Mouse (Mus musculus) hindbrain, embryonic 14.5 days (tissue): ENCODE measurements around the gene Gm7347. TPM values are rescaled to one million over a fixed set of nuclear protein-coding genes. Genes with fewer than 3 reads are reported as not detected.
"Not testable (repeated sequence)": the region's sequence is repeated elsewhere in the genome, so short reads cannot be mapped to it uniquely, and the experiment has no call there.

Source experiments
- ATAC-seq: fragments of 200-750 bp; cut with Nextera tagmentation; 2 replicates; pipeline ENCODE4 v1.8.0; 2017; ENCODE audit warnings: moderate number of reproducible peaks, mild to moderate bottlenecking, moderate TSS enrichment, moderate library complexity; ENCODE audit not compliant: low FRiP score
- DNase-seq: peaks from one replicate; pipeline ENCODE4 v3.0.0-alpha.2; 2015; ENCODE audit warnings: low spot score
- H3K27ac ChIP-seq: fragments of 300-500 bp; sonication (generic); 2 replicates; pipeline ENCODE4 v1.5.1; 2014; ENCODE audit warnings: mild to moderate bottlenecking, moderate library complexity
- H3K27me3 ChIP-seq: fragments of 300-500 bp; sonication (generic); 2 replicates; pipeline ENCODE4 v1.6.1; 2014; ENCODE audit warnings: mild to moderate bottlenecking, low read length, mixed read lengths; ENCODE audit not compliant: control insufficient read depth, insufficient read depth
- H3K36me3 ChIP-seq: fragments of 300-500 bp; sonication (generic); replicated peaks from 2 replicates; pipeline ENCODE4 v1.6.1; 2014; ENCODE audit not compliant: control insufficient read depth, insufficient read depth
- H3K4me1 ChIP-seq: fragments of 300-500 bp; sonication (generic); replicated peaks from 2 replicates; pipeline ENCODE4 v1.6.1; 2014; ENCODE audit warnings: antibody characterized with exemption, low read length, mixed read lengths; ENCODE audit not compliant: control insufficient read depth, insufficient read depth
- H3K4me2 ChIP-seq: fragments of 300-500 bp; sonication (generic); replicated peaks from 2 replicates; pipeline ENCODE4 v1.6.1; 2014; ENCODE audit warnings: mild to moderate bottlenecking, moderate library complexity
- H3K4me3 ChIP-seq: fragments of 300-500 bp; sonication (generic); replicated peaks from 2 replicates; pipeline ENCODE4 v1.5.1; 2014; ENCODE audit warnings: mild to moderate bottlenecking, low read length
- H3K9ac ChIP-seq: fragments of 300-500 bp; sonication (generic); 2 replicates; pipeline ENCODE4 v1.6.1; 2014
- H3K9me3 ChIP-seq: fragments of 300-500 bp; sonication (generic); 2 replicates; pipeline ENCODE4 v1.6.1; 2016; ENCODE audit warnings: low read length; ENCODE audit not compliant: control insufficient read depth
- WGBS: fragments of 180-500 bp; shearing (Covaris S2); extraction: QIAGEN DNeasy Blood & Tissue Kit; methylation state at CpG from one replicate; pipeline ENCODE4 v1.1.7; 2014; 5-methylcytosine and 5-hydroxymethylcytosine counted together
- polyA plus RNA-seq: library from polyadenylated mRNA; unstranded; fragments of >200 nt; fragmentation: Nextera tagmentation; extraction: Ambion mirVana; gene quantifications from 2 replicates; pipeline ENCODE4 v1.2.1, GENCODE M21; 2014

Gm7347 gene
- 0.10 and 0.20 TPM in 2 replicates for polyA plus RNA-seq

DNA sequence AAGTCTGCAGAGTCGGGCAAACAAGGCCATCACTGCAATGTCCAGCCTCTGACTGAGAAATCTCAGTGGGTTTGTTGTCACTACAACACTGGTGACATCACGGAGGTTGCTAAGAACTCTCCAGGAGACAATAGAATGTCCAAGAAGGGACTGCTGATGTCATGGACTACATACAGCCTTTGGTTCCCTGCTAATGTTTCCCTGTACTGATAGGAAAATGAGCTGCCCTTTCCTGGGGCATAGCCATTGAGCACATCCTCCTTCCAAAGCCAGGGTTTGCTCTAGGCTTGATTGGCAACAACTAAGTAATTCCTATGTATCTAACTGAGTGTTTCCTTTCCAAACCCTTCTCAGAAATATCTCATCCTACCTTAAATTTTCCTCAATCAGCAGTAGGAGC, at the start of gene Gm7347:
Gene Gm7347, minus strand, starts transcription at position 101 of the 400 bp plus-strand sequence.
- not testable (repeated sequence) for ATAC-seq, H3K9ac ChIP-seq, H3K36me3 ChIP-seq, H3K4me2 ChIP-seq, H3K27me3 ChIP-seq, DNase-seq, H3K9me3 ChIP-seq, H3K4me3 ChIP-seq, H3K4me1 ChIP-seq, H3K27ac ChIP-seq
- no CpG with 5 or more reads among the region's 2 CpGs for WGBS

GRCm38 (mm10) chr5:26105262-26105661, 46.9 kb upstream of the Gm7347 start, which contains the start of gene 5031410I06Rik:
Gene 5031410I06Rik (minus strand): TSS chr5:26105362.
- DNase-seq, H3K27ac ChIP-seq, H3K36me3 ChIP-seq, H3K4me1 ChIP-seq, H3K27me3 ChIP-seq, H3K9ac ChIP-seq, H3K9me3 ChIP-seq, H3K4me3 ChIP-seq, H3K4me2 ChIP-seq, ATAC-seq: not testable (repeated sequence)
- WGBS, result no CpG with 5 or more reads among the region's 3 CpGs

- WGBS, result 95% methylated on average over 1 of the region's 1 CpGs
- not testable (repeated sequence) for H3K4me2 ChIP-seq, H3K9me3 ChIP-seq, H3K4me1 ChIP-seq, H3K9ac ChIP-seq, H3K36me3 ChIP-seq, ATAC-seq, H3K27ac ChIP-seq, H3K27me3 ChIP-seq, H3K4me3 ChIP-seq, DNase-seq
These were observed 30.8 kb upstream of the Gm7347 start, which contains the start of gene Gm10471 for GRCm38 (mm10) chr5:26089191-26089590. Gene Gm10471 (minus strand): TSS chr5:26089291.

DNA sequence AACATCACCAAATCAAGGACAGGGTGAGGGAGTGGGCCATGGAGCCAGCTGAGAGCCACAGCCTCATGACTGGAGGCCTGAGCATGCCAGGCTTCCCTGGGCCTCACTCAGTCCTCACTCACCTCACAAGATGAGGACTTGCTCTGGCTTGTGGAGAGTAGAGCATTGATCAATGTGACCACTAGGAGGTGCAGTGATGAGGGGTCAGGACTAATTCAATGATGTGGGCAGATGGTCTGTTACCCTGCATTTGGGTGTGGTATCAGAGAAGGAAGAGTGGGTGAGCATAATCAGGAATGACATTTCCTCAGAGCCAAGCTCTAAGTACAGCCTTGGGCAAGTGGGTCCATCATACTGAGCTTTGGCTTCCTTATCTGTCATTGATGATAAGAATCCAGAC, 20.6 kb upstream of the Gm7347 start:
- ATAC-seq, H3K4me2 ChIP-seq, H3K4me3 ChIP-seq, H3K27me3 ChIP-seq, H3K4me1 ChIP-seq, H3K36me3 ChIP-seq, H3K9ac ChIP-seq, H3K9me3 ChIP-seq, DNase-seq, H3K27ac ChIP-seq: not testable (repeated sequence)

- no peak for DNase-seq
- Histone ChIP-seq H3K9me3 (peaks cover 7% of the 10 kb centered on the region; the same call in 1 of the 2 replicates), H3K4me2 (no peak overlapping the region), H3K27ac (no peak overlapping the region), H3K27me3 (no peaks in the 10 kb centered on the region), H3K4me1 (no peaks in the 10 kb centered on the region), H3K4me3 (no peak overlapping the region), H3K9ac (no peak overlapping the region), H3K36me3 (no peaks in the 10 kb centered on the region)
- ATAC-seq, result no peak
- 91% methylated on average over 24 of the region's 24 CpGs for WGBS
These were observed 12.3 kb upstream of the Gm7347 start for GRCm38 (mm10) chr5:26070716-26071115.

DNA sequence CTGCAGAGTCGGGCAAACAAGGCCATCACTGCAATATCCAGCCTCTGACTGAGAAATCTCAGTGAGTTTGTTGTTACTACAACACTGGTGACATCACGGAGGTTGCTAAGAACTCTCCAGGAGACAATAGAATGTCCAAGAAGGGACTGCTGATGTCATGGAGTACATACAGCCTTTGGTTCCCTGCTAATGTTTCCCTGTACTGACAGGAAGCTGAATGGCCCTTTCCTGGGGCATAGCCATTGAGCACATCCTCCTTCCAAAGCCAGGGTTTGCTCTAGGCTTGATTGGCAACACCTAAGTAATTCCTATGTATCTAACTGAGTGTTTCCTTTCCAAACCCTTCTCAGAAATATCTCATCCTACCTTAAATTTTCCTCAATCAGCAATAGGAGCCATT, 18.9 kb downstream of the Gm7347 start, which contains the start of gene Speer4a:
Gene Speer4a, minus strand, starts transcription at position 101 of the 400 bp plus-strand sequence.
- ATAC-seq, H3K27me3 ChIP-seq: not testable (repeated sequence)
- 78% methylated on average over 2 of the region's 2 CpGs for WGBS

DNA sequence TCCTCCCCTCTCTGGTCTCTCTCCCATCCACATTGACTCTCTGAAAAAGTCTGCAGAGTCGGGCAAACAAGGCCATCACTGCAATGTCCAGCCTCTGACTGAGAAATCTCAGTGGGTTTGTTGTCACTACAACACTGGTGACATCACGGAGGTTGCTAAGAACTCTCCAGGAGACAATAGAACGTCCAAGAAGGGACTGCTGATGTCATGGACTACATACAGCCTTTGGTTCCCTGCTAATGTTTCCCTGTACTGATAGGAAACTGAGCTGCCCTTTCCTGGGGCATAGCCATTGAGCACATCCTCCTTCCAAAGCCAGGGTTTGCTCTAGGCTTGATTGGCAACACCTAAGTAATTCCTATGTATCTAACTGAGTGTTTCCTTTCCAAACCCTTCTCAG, 35.6 kb downstream of the Gm7347 start, which contains the start of gene Gm5862:
Gene Gm5862, minus strand, starts transcription at position 101 of the 400 bp plus-strand sequence.
- H3K4me3 ChIP-seq, H3K27ac ChIP-seq, H3K9me3 ChIP-seq, H3K4me1 ChIP-seq, H3K9ac ChIP-seq, H3K27me3 ChIP-seq, H3K36me3 ChIP-seq, H3K4me2 ChIP-seq, ATAC-seq, DNase-seq: not testable (repeated sequence)
- WGBS, result no CpG with 5 or more reads among the region's 3 CpGs

More for the DNA sequence above, 18.9 kb downstream of the Gm7347 start, which contains the start of gene Speer4a:
- not testable (repeated sequence) for H3K9ac ChIP-seq, H3K36me3 ChIP-seq, H3K4me2 ChIP-seq, H3K4me1 ChIP-seq, H3K27ac ChIP-seq, H3K4me3 ChIP-seq, H3K9me3 ChIP-seq, DNase-seq

- 77% methylated on average over 6 of the region's 7 CpGs for WGBS
These were observed 50.7 kb downstream of the Gm7347 start for GRCm38 (mm10) chr5:26007697-26008096.

GRCm38 (mm10) chr5:26006937-26007695, 51.3 kb downstream of the Gm7347 start:
- H3K9ac ChIP-seq, result peak overlapping the region; percentile 47
- 21% methylated on average over 41 of the region's 45 CpGs for WGBS
- not testable (repeated sequence) for H3K36me3 ChIP-seq, H3K4me1 ChIP-seq, H3K27ac ChIP-seq, H3K9me3 ChIP-seq, H3K27me3 ChIP-seq
- peak overlapping the region; percentile 33 for H3K4me3 ChIP-seq
- ATAC-seq (peak; percentile 93), DNase-seq (peak; percentile 61)
- H3K4me2 ChIP-seq, result peak overlapping the region; percentile 64

More at GRCm38 (mm10) chr5:26007697-26008096, 50.7 kb downstream of the Gm7347 start:
- H3K4me1 ChIP-seq, H3K27me3 ChIP-seq, H3K36me3 ChIP-seq, DNase-seq, H3K9ac ChIP-seq, H3K27ac ChIP-seq, ATAC-seq, H3K9me3 ChIP-seq: not testable (repeated sequence)
- H3K4me3 ChIP-seq, result peak overlapping the region; percentile 33
- peak overlapping the region; percentile 64 for H3K4me2 ChIP-seq
